ENCODE assay signal across 13 mouse cellular contexts in the genomic region with DNA sequence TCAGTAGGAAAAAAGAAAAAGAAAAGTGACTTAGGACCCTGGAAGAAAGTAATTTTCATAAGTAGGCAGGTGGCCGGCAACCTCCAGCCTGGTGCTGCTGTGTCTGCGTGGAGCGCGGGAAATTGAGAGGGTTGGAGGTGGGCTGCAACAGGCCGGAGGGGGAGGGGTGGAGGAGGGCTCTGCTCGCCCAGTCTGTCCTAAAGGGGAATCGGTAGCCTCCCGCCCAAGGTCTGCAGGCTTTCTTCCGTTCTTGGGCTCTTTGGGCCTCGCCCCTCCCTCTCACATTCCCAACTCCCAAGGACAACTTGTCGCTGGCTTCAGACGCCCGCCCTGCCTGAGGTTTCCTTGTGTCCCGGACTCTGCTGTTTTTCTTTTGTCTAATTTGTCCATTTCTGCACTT. TPM values are rescaled to one million over a fixed set of nuclear protein-coding genes. Genes with fewer than 3 reads are reported as not detected.
DNase-seq lines count a peak whose midpoint lies in the region; ATAC-seq and TF ChIP-seq lines count a peak whose summit lies in the region.
"Had no signal": no experiment of that assay in that cellular context is flagged by ENCODE, and none has a peak within 500 bp of the region (broad histone marks: within the 10 kb centered on the region; RNA-seq: fewer than 3 reads in every experiment).

No protein-coding gene starts in this region.

- no peaks in the 10 kb centered on the region for H3K36me3 ChIP-seq in heart, embryonic 13.5 days
- no peaks in the 10 kb centered on the region for H3K36me3 ChIP-seq in heart, adult 2 months (ENCODE audit: control insufficient read depth, insufficient read depth, low read length)
- H3K36me3 ChIP-seq in kidney, embryonic 16.5 days (ENCODE audit: insufficient read depth, low read length) = no peaks in the 10 kb centered on the region
- no peaks in the 10 kb centered on the region for H3K36me3 ChIP-seq in neural tube, embryonic 13.5 days

- TF ChIP-seq EP300 in heart, adult 2 months (IDR thresholded peaks at IDR 0.05; ENCODE audit: insufficient read depth, low read depth, low read length) = no peak

- H3K27ac ChIP-seq in heart, embryonic 13.5 days (replicated peaks) = no peak overlapping the region
- no peak overlapping the region for H3K27ac ChIP-seq in heart, adult 2 months
- peak overlapping the region; percentile 94 for H3K27ac ChIP-seq in kidney, embryonic 16.5 days (ENCODE audit: low read length)
- peak overlapping the region; percentile 78 for H3K27ac ChIP-seq in neural tube, embryonic 13.5 days (replicated peaks)

- H3K9me3 ChIP-seq in heart, embryonic 13.5 days = no peaks in the 10 kb centered on the region
- H3K9me3 ChIP-seq in kidney, embryonic 16.5 days (ENCODE audit: low read length) = no peaks in the 10 kb centered on the region
- H3K9me3 ChIP-seq in neural tube, embryonic 13.5 days = no peaks in the 10 kb centered on the region

- TF ChIP-seq POLR2A in heart, adult 2 months (IDR thresholded peaks at IDR 0.05; ENCODE audit: insufficient read depth, low read depth, low read length) = no peak

- 2% methylated on average over 14 of the region's 14 CpGs for WGBS in heart, embryonic 13.5 days
- WGBS in heart, adult 2 months = 3% methylated on average over 14 of the region's 14 CpGs
- 0% methylated on average over 14 of the region's 14 CpGs for WGBS in kidney, embryonic 16.5 days
- WGBS in neural tube, embryonic 13.5 days = under 1% methylated on average over 14 of the region's 14 CpGs

- intact Hi-C loops in heart, adult 2 months (cut with DNase I) = no loop called here
- intact Hi-C loops in left cerebral cortex, postnatal 14 days (cut with DNase I) = loop anchor here (10.0 kb wide), 1 partner anchor 46 kb away; no protein-coding TSS in a partner anchor

- H3K4me3 ChIP-seq in heart, embryonic 13.5 days = 0 out of 2 replicates have a peak overlapping the region, but pooled peaks have one; percentile 3
- no peak overlapping the region for H3K4me3 ChIP-seq in heart, adult 2 months
- peak overlapping the region; percentile 81 for H3K4me3 ChIP-seq in kidney, embryonic 16.5 days (ENCODE audit: low read length)
- H3K4me3 ChIP-seq in neural tube, embryonic 13.5 days = peak overlapping the region; percentile 58

- no peak for ATAC-seq in heart, embryonic 13.5 days (ENCODE audit: extremely low read depth, insufficient number of reproducible peaks, low FRiP score, low TSS enrichment)
- peak; percentile 89 for ATAC-seq in kidney, embryonic 16.5 days (ENCODE audit: low FRiP score, low TSS enrichment)
- peak; percentile 42; the same call in 1 of the 2 replicates for ATAC-seq in neural tube, embryonic 13.5 days (ENCODE audit: low read depth)

- no peak for DNase-seq in heart, adult 2 months
- DNase-seq in embryo, embryonic 10.5 days (ENCODE audit: low spot score) = peak; percentile 72
- no peak for DNase-seq in layer of hippocampus, adult 11-12 months (ENCODE audit: low spot score)
- no peak for DNase-seq in thymus, postnatal 14 days
- no peak for DNase-seq in left cerebral cortex, postnatal 14 days (ENCODE audit: low spot score in 2 of 2)
- DNase-seq: cerebellum, adult 9-11 months had no signal

- H3K4me1 ChIP-seq in heart, embryonic 13.5 days = peaks cover 7% of the 10 kb centered on the region; the same call in 1 of the 2 replicates
- H3K4me1 ChIP-seq in heart, adult 2 months (ENCODE audit: control insufficient read depth, insufficient read depth, low read length) = no peaks in the 10 kb centered on the region
- H3K4me1 ChIP-seq in kidney, embryonic 16.5 days (ENCODE audit: insufficient read depth, low read length) = peaks cover 31% of the 10 kb centered on the region
- H3K4me1 ChIP-seq in neural tube, embryonic 13.5 days (replicated peaks) = peaks cover 42% of the 10 kb centered on the region

- no peak overlapping the region for H3K9ac ChIP-seq in heart, embryonic 13.5 days
- no peak overlapping the region for H3K9ac ChIP-seq in heart, adult 2 months (ENCODE audit: low read depth, low read length)
- H3K9ac ChIP-seq in kidney, embryonic 16.5 days (replicated peaks; ENCODE audit: low read length) = peak overlapping the region; percentile 97
- H3K9ac ChIP-seq in neural tube, embryonic 13.5 days = peak overlapping the region; percentile 83

- no peak overlapping the region for H3K4me2 ChIP-seq in heart, embryonic 13.5 days
- H3K4me2 ChIP-seq in kidney, embryonic 16.5 days (replicated peaks; ENCODE audit: low read depth, low read length) = peak overlapping the region; percentile 66
- H3K4me2 ChIP-seq in neural tube, embryonic 13.5 days = peak overlapping the region; percentile 64

- peaks cover 100% of the 10 kb centered on the region for H3K27me3 ChIP-seq in heart, embryonic 13.5 days (replicated peaks)
- H3K27me3 ChIP-seq in heart, adult 2 months (ENCODE audit: control insufficient read depth, insufficient read depth, low read length) = peaks cover 19% of the 10 kb centered on the region
- H3K27me3 ChIP-seq in kidney, embryonic 16.5 days (ENCODE audit: insufficient read depth, low read length) = no peaks in the 10 kb centered on the region
- H3K27me3 ChIP-seq in neural tube, embryonic 13.5 days = peaks cover 51% of the 10 kb centered on the region

- H3K79me2 ChIP-seq in heart, adult 2 months (replicated peaks; ENCODE audit: control insufficient read depth, insufficient read depth, low read length) = no peaks in the 10 kb centered on the region

- no peak for TF ChIP-seq CTCF in heart, adult 2 months (IDR thresholded peaks at IDR 0.05)

RNA-seq across cellular contexts. Expression of gene Hoxb9, which starts 20.4 kb away (rescaled TPM):
- polyA plus RNA-seq in heart, embryonic 13.5 days (2015; fragmentation: Nextera tagmentation; extraction: Ambion mirVana) = 0.06 TPM in 1 of 2 replicates, not detected in the other
- not detected for total RNA-seq in heart, adult 2 months (2021)
- polyA plus RNA-seq in heart, adult 2 months (2012; rRNA removed) = not detected in 2 replicates
- 21.5 and 24.5 TPM in 2 replicates for polyA plus RNA-seq in kidney, embryonic 16.5 days (2015; fragmentation: Nextera tagmentation; extraction: Ambion mirVana)
- polyA plus RNA-seq in neural tube, embryonic 13.5 days (2015; fragmentation: Nextera tagmentation; extraction: Ambion mirVana) = 72.9 and 74.7 TPM in 2 replicates
- total RNA-seq in left cerebral cortex, postnatal 14 days (2021) = not detected
- total RNA-seq: layer of hippocampus, adult 8-10 months had no signal
- polyA plus RNA-seq: forebrain, embryonic 11.5 days; heart, embryonic 14.5 days; liver, embryonic 16.5 days had no signal

RNA-seq across cellular contexts. Expression of gene Hoxb8, which starts 30.8 kb away (rescaled TPM):
- polyA plus RNA-seq in heart, embryonic 13.5 days (2015; fragmentation: Nextera tagmentation; extraction: Ambion mirVana) = not detected in 2 replicates
- not detected for total RNA-seq in heart, adult 2 months (2021)
- polyA plus RNA-seq in heart, adult 2 months (2012; rRNA removed) = not detected in 2 replicates
- 9.5 and 12.9 TPM in 2 replicates for polyA plus RNA-seq in kidney, embryonic 16.5 days (2015; fragmentation: Nextera tagmentation; extraction: Ambion mirVana)
- 81.7 and 114 TPM in 2 replicates for polyA plus RNA-seq in neural tube, embryonic 13.5 days (2015; fragmentation: Nextera tagmentation; extraction: Ambion mirVana)
- total RNA-seq in left cerebral cortex, postnatal 14 days (2021) = not detected
- total RNA-seq: layer of hippocampus, adult 8-10 months had no signal
- polyA plus RNA-seq: forebrain, embryonic 11.5 days; heart, embryonic 14.5 days; liver, embryonic 16.5 days had no signal

RNA-seq across cellular contexts. Expression of gene Hoxb7, which starts 35.5 kb away (rescaled TPM):
- 0.11 and 0.25 TPM in 2 replicates for polyA plus RNA-seq in heart, embryonic 13.5 days (2015; fragmentation: Nextera tagmentation; extraction: Ambion mirVana)
- not detected for total RNA-seq in heart, adult 2 months (2021)
- not detected in 2 replicates for polyA plus RNA-seq in heart, adult 2 months (2012; rRNA removed)
- polyA plus RNA-seq in kidney, embryonic 16.5 days (2015; fragmentation: Nextera tagmentation; extraction: Ambion mirVana) = 60.9 and 68.3 TPM in 2 replicates
- polyA plus RNA-seq in neural tube, embryonic 13.5 days (2015; fragmentation: Nextera tagmentation; extraction: Ambion mirVana) = 124 and 125 TPM in 2 replicates
- not detected for total RNA-seq in left cerebral cortex, postnatal 14 days (2021)
- total RNA-seq: layer of hippocampus, adult 8-10 months had no signal
- polyA plus RNA-seq: forebrain, embryonic 11.5 days; heart, embryonic 14.5 days had no signal

RNA-seq across cellular contexts. Expression of gene Hoxb6, which starts 41.4 kb away (rescaled TPM):
- 1.4 and 2.0 TPM in 2 replicates for polyA plus RNA-seq in heart, embryonic 13.5 days (2015; fragmentation: Nextera tagmentation; extraction: Ambion mirVana)
- not detected for total RNA-seq in heart, adult 2 months (2021)
- polyA plus RNA-seq in heart, adult 2 months (2012; rRNA removed) = not detected in 2 replicates
- 50.3 and 55.7 TPM in 2 replicates for polyA plus RNA-seq in kidney, embryonic 16.5 days (2015; fragmentation: Nextera tagmentation; extraction: Ambion mirVana)
- 171 and 174 TPM in 2 replicates for polyA plus RNA-seq in neural tube, embryonic 13.5 days (2015; fragmentation: Nextera tagmentation; extraction: Ambion mirVana)
- not detected for total RNA-seq in left cerebral cortex, postnatal 14 days (2021)
- total RNA-seq: layer of hippocampus, adult 8-10 months had no signal
- polyA plus RNA-seq: forebrain, embryonic 11.5 days; heart, embryonic 14.5 days had no signal

RNA-seq across cellular contexts. Expression of gene Hoxb5, which starts 52.2 kb away (rescaled TPM):
- polyA plus RNA-seq in heart, embryonic 13.5 days (2015; fragmentation: Nextera tagmentation; extraction: Ambion mirVana) = 3.8 and 5.5 TPM in 2 replicates
- total RNA-seq in heart, adult 2 months (2021) = under 1 TPM in 1 of 2 experiments, not detected in 1; 0.18 TPM
- polyA plus RNA-seq in heart, adult 2 months (2012; rRNA removed) = 0.20 and 0.23 TPM in 2 replicates
- polyA plus RNA-seq in kidney, embryonic 16.5 days (2015; fragmentation: Nextera tagmentation; extraction: Ambion mirVana) = 19.2 and 24.3 TPM in 2 replicates
- 67.1 and 88.3 TPM in 2 replicates for polyA plus RNA-seq in neural tube, embryonic 13.5 days (2015; fragmentation: Nextera tagmentation; extraction: Ambion mirVana)
- total RNA-seq in left cerebral cortex, postnatal 14 days (2021) = not detected
- total RNA-seq: layer of hippocampus, adult 8-10 months had no signal
- polyA plus RNA-seq: forebrain, embryonic 11.5 days had no signal

Comparison
In these comparisons a context has a peak if more than half of its experiments do, and no peak if none do; other contexts are left out.
1. H3K27ac ChIP-seq: peak in kidney, embryonic 16.5 days (single experiment) and neural tube, embryonic 13.5 days (single experiment); none in heart, embryonic 13.5 days (single experiment) and heart, adult 2 months (single experiment).
2. H3K9ac ChIP-seq: peak in kidney, embryonic 16.5 days (single experiment) and neural tube, embryonic 13.5 days (single experiment); none in heart, embryonic 13.5 days (single experiment) and heart, adult 2 months (single experiment).
3. RNA of gene Hoxb9, which starts 20.4 kb away (polyA plus RNA-seq): 72.9 to 74.7 TPM in neural tube, embryonic 13.5 days and 21.5 to 24.5 TPM in kidney, embryonic 16.5 days; 0.06 TPM in heart, embryonic 13.5 days and not detected in heart, adult 2 months; every median in the first group is over 10 times any median in the second.
4. RNA of gene Hoxb7, which starts 35.5 kb away (polyA plus RNA-seq): 124 to 125 TPM in neural tube, embryonic 13.5 days and 60.9 to 68.3 TPM in kidney, embryonic 16.5 days; 0.11 to 0.25 TPM in heart, embryonic 13.5 days and not detected in heart, adult 2 months; every median in the first group is over 10 times any median in the second.